Mouse (Mus musculus): ENCODE measurements around the gene Diaph3. TPM values are rescaled to one million over a fixed set of nuclear protein-coding genes. Genes with fewer than 3 reads are reported as not detected.
A peak's percentile ranks its signal among the peaks of the same experiment; 100 is the strongest.
"Not testable (repeated sequence)": the region's sequence is repeated elsewhere in the genome, so short reads cannot be mapped to it uniquely, and the experiment has no call there.

Diaph3 gene
- total RNA-seq, 2 experiments from 2014 or later = 7.3 to 8.7 TPM

DNA sequence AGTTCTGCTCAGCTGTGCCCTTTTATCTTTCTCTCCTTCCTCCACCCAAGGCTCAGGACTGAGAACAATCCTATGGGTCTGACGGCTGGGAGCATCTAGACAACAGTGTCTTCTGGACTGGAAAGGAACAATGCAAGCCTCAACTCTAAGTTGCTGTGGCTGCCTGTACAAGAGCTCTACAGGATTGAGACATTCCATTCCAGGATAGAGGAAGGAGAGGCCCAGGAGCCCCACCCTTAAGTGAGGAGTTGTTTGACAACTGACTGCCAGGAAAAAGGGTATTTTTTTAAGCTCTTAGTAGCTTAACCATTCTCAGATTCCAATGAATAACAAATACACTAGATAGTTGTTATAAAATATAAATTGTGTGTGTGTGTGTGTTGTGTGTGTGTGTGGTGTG is 53.0 kb downstream of the Diaph3 start:
- intact Hi-C loops (cut with DNase I) = no loop called here
- DNase-seq = no peak

DNA sequence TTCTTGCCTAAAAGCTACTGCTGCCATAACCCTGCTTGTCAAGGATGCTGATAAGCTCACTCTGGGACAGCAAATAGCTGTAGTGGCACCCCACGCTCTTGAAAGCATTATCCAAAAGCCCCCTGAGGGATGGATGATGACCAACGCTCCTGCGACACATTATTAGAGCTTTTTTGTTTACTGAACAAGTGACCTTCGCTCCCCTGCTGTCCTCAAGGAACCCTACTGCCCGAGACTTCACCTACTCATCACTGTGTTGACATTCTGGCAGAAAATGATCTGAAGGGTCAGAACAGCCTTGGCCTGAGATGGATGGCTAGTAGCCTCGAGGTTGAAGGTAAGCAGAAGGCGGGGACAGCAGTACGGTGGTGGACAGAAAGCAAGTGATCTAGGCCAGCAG is 56.1 kb downstream of the Diaph3 start:
- DNase-seq; intact Hi-C loops (cut with DNase I): not testable (repeated sequence)

DNA sequence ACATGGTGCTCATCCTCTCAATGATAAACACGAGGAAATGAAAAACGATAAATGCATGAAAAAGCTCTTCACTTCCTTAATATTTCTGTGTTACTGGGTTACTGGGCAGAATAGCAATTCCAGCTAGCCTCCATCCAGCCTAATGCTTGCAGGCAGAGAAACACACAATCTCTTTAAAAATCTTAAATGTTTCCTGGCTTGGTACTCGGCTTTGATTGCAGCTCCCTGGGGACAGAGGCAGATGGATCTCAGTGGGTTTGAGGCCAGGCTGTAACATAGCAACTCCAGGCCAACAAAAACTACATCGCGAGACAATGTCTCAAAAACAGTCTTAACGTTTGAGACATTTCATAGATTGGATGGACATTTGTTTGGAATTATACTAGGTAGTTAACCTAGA is 57.1 kb downstream of the Diaph3 start:
- intact Hi-C loops (cut with DNase I) = no loop called here
- DNase-seq = no peak

DNA sequence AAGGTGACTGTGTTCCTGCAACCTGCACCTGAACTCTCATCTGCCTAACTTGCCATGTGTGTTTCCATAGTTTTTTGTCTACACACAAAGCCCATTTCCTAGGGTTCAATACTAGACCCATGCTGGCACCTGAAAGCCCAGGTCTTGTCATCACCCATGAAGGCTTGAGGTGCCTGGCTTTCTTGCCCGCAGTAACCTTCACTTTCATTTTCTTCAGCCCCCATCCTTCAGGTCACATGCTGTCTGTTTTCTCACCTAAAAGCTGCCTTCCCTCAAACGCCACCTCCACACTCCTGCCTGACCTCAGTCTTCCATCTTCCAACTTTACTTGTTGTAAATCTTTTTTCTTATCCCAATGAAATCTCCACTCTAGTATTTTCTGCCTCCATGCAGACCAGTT is 61.3 kb downstream of the Diaph3 start:
- intact Hi-C loops (cut with DNase I) = no loop called here
- DNase-seq = no peak

DNA sequence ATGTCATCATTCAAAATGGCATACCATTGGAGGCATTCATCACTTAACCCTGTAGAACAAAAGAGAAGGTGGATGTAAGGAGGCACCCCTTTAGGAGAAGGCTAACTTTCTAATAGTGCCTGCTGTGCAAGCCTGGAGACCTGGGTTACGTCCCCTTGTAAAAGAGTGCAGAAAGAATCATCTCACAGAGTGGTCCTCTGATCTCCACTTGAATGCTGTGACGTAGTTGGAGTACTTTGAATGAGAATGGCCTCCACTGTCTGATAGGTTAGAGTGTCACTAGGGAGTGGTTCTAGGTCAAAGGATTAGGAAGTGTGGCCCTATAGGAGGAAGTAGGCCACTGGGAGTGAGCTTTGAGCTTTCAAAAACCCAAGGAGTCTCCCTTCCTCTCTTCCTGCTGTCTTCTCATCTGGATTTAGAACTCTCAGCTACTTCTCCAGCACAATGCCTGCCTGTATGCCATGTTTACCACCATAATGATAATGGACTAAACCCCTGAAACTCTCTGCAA is 66.0 kb downstream of the Diaph3 start:
- DNase-seq = no peak
- intact Hi-C loops (cut with DNase I) = no loop called here

DNA sequence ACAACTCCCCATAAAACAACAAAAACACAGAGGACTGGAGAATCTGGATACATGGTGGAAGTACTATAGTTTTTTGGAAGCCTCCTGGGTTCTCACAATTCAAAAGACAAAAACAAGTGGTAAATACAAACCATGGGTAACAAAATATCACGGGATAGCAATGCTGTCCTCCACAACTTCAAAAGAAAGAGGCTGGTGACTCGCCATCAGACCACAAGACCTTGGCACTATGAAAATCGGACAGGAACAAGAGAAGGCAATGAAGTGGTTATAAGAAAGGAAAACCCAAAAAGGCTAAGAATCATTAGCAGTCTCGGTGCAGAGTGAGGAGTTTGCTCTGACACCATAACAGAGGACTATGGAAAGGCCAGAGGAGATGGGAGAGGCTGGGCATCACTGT is 76.8 kb downstream of the Diaph3 start:
- intact Hi-C loops (cut with DNase I) = no loop called here
- no peak for DNase-seq

DNA sequence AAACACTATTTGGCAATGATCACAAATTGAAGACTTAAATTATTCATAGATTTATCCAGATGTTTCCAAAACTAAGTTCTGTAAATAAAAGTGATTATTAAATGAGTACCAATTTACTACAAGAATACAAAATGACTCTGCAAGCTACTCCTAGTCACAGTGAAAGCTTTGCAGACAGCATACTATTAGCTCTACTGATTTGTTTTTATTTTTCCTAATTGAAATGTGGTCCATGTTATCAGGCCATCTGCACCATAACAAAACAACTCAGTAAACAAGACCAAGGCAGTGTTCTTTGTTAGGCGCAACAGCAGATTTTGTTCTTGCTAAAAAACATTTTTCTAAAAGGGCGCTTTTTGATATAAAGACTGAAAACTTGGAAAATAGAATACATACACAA is 84.9 kb downstream of the Diaph3 start:
- DNase-seq = no peak
- intact Hi-C loops (cut with DNase I) = no loop called here

DNA sequence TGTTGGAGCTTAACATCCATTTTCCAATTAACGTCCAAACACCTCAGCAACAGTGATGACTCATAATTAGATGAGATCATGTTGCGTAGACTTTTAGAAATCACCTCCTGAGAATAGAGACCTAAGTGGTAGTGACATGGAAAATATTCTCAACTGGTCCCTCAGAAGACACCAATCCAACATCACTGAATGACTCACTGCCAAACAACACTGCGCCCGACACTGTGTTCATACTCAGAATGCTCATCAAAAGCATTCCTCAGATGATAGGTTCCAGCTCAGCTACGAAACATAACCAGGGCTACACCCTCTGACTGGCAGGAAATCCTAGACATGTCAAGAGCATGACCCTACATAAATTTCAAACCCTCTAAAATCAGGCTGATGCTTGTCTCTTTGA is 89.8 kb downstream of the Diaph3 start:
- no peak for DNase-seq
- intact Hi-C loops (cut with DNase I) = no loop called here

DNA sequence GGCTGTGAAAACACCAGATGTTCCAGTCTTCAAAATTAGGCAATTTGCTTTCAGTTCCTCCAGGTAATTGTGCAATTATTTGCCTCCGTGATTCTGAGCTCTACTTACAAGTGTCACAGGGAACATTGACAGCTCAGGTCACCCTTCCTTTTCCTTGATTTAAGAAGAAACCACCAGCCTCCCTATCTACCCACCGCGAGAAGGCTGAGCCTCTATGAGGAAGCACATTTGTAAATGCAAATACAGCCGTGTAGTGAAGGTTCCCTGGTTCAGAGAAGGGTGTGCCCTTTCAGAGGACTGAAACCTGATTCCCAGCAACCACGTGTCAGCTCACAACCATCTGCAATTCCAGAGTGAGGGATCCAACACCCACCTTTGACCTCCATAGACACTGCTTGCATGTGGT is 96.6 kb downstream of the Diaph3 start:
- intact Hi-C loops (cut with DNase I) = no loop called here
- DNase-seq = no peak

DNA sequence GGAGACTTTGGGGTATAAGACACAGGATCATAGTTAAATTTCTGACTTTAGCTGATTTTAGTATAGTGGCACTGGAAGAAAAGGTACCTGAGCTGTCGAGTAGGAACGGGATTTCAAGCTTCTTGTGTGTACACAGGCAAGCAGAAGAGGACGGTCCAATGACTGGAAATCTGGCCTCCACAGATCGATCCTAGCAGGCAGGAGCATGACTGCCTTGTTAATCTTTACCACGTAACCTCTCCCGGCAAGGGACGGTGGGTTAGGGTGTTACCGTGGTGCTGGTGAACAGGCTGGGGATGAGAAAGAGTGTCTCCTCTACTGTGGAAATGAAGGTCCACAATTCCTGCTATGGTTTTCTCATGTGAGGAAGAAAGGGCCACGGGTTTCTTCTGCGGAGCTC is 120.8 kb downstream of the Diaph3 start:
- no peak for DNase-seq

DNA sequence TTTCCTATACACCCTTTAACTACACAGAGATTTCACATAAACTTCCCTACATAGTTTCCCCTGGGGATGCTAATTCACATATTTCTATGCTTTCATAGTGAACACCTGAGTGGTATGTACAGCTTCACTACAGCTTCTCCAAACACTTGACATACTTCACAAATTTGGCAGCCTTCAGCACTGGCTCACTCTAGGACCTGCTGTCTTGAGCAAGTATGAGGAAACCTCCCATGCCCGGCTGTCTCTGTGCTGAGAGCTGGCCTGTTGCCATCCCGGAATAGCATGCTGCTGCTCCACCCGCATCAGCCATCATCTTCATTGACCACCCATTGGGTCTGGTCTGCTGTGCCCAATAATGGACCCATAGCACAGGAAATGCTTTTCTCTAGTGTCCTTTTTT is 121.3 kb downstream of the Diaph3 start:
- intact Hi-C loops (cut with DNase I) = no loop called here
- no peak for DNase-seq

More for the DNA sequence above, 120.8 kb downstream of the Diaph3 start:
- intact Hi-C loops (cut with DNase I) = no loop called here

DNA sequence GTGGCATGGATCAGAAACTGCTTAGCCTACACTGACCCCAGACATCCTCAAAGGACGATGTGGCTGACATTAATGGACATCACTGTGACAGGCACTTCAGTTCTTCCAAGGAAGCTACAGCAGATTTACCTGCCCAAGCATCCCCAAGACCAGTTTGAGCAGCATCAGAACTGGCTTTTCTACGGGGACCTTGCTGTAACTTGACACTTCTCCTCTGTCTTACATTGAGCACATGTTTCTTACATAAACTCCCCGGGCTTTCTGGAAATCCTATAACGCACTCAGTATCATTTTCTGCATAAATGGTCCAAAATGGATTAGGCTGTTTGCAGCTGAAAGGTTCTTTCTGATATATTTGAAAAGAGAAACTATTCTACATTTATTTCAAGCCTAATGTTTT is 143.7 kb downstream of the Diaph3 start:
- no peak for DNase-seq
- intact Hi-C loops (cut with DNase I) = no loop called here

DNA sequence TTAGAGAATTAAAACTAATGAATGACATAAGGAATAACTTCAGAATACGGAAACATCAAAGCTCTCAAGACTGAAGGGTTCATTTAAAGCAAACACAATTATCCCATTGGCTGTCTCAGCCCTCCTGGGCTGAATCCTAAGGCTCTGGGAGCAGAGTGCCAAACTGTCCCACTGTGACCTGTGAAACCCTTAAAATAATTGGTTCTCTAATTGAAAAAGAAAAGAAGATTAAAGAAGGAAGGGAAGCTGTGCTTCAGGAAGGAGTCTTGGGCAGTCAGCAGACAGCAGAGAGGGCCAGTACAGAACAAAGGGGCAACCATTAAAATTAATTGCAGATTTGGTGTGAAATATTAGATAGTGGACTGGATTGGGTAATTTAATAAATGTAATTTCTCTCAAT is 189.9 kb downstream of the Diaph3 start:
- DNase-seq = no peak
- intact Hi-C loops (cut with DNase I) = no loop called here

DNA sequence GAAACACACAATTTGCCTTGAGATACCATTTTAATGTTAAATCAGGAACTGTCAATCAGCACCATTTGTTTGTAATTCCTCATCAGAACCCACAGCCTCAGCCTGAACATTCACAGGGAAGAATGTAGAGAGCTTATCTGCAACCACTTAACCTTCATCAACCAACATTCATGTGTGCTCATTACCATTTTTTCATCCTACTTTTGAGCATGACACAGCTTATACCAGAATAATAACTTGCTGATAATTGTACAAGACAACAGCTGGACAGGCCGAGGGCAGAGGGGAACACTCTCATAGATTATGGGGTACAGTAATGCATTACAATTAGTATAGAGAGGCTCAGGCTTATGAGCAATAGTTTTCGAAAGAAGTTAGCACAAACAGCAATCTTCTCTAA is 203.1 kb downstream of the Diaph3 start:
- DNase-seq = no peak
- intact Hi-C loops (cut with DNase I) = no loop called here

DNA sequence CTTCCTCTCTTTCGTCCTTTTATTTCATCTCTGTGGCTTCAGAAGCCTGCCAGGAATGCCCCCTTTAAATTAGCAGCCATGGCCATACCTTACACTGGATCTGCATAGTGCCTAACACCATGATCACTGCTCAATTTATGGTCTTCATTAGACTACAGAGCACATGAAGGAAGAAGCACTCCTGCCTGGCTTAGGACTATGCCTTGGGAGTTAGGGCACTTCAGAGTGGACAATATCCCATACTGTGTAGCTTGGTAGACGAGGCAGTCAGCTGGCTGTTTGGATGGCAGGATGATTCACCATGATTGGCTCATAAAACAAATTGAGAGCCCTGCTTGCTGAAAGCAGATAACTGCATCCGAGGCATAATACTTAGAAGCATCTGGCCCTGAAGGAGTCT is 204.6 kb downstream of the Diaph3 start:
- no peak for DNase-seq
- intact Hi-C loops (cut with DNase I) = no loop called here

DNA sequence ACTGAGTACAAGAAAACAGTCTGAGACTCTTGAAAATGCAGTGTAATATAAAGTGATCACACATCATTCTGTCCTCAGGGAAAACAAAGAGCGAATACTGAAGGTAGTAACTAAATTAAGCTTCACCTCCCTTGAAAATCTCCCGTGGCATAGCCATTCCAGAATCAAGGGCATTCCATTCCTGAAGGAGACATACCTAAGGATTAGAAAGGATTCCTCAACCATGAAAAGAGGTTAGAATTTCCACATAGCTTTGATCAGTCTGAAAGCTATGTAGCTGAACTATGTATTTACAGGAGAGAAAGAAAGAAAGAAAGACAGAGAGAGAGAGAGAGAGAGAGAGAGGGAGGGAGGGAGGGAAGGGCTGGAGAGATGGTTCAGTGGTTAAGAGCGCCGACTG is 210.3 kb downstream of the Diaph3 start:
- intact Hi-C loops (cut with DNase I) = no loop called here
- no peak for DNase-seq

DNA sequence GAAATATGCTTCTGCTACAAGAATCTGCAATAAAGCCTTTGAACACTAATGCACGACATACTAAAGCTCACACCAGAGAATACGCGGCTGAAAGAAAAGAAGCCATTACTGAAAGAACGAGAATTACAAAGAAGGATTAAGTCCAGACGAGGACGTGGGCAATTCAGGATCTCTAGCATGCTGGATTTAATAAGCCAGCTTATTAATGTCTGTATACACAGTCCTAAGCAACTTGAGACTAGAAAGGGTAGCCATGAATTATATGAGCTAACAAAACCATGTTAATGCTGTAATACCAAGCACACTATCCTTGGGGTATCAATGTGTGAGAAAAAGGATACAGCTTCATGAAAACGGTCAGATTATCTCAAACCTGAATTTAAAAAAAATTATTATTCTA is 214.2 kb downstream of the Diaph3 start:
- no peak for DNase-seq
- intact Hi-C loops (cut with DNase I) = no loop called here

DNA sequence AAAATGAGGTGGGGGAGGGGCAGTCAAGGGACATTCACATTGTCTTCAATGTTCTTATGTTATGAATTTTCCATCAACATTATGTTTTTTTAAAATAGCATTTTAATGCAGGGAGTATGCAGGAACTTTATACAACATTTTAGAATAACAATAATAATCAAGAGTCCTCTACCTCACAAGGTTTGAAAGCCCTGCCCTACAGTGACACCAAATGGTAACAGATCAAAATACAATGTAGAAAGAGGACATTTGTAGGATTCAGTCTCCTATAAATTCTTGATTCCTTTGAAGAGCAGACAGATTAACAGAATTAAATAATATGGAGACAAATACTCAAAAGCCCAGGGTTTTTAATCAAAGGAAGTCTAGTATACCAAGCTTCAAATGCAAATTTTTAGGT is 242.1 kb downstream of the Diaph3 start:
- peak in 1 of 2 experiments; percentile 7 for DNase-seq

DNA sequence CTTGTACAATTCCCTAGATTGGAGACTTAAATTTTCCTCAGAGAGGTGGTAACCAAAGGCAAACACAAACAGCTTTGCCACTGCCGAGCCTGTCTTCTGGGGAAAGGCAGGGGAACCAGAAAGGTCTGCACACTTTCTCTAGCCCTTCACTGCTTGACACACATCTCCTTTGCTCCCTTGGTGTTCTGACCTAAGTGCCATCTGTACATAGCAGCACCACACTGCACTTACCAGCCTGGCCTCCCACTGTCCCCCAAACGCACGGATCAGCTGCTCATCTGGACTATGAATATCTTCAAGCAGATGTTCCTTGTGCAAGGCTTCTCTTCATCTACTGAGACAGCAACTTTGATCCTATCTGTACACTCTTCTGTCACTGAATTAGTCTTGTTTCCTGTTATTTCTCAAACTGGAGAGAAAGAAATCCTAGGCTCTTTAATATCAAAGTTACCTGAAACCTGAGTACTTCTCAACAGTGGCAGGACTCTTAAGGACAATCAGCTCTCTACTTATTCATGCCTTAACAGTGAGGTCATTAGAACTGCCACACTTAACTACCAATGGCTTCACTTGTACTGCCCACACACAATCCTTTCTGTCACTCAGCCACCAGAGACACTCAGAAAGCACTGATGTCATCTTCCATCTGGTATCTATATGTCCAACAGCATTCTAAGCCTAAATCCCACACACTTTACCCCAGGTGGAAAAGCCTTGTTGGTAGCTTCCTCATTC is 251.8 kb downstream of the Diaph3 start:
- intact Hi-C loops (cut with DNase I) = no loop called here
- DNase-seq = no peak

More for the DNA sequence above, 242.1 kb downstream of the Diaph3 start:
- intact Hi-C loops (cut with DNase I) = loop anchor here (10.0 kb wide), 1 partner anchor 214 kb away; no protein-coding TSS in a partner anchor

DNA sequence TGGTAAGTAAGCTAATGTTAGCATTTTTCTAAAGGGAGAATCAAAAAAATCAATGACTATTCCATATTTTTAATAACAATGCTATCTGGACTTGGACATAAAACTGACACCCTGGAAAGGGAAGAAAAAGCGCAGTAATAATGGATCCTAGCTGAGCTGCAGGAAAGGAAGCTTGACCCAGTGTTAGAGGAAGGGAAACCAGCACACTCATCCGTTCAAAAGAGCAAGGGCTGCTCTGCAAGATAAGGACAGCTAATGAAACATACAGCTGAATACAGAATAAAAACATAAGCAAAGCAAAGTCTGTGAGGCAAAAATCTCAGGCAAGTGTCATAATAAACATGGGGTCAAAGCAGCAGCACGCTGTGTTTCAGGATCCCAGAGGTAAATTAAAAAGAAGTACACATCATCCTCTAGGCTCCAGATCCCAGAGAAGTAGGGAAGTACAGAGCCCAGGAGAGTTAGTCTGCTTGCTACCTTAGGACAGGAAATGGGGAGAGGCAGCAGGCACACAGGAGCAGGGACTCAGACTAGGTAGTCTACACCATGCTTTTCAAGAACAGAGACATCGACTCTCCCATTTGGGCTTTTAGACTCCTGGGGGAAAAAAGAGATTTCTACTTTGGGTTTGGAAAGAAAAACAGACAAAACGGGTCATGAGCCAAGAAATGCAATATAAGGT is 255.5 kb downstream of the Diaph3 start:
- peak; percentile 2 to 8 for DNase-seq
- intact Hi-C loops (cut with DNase I) = no loop called here

DNA sequence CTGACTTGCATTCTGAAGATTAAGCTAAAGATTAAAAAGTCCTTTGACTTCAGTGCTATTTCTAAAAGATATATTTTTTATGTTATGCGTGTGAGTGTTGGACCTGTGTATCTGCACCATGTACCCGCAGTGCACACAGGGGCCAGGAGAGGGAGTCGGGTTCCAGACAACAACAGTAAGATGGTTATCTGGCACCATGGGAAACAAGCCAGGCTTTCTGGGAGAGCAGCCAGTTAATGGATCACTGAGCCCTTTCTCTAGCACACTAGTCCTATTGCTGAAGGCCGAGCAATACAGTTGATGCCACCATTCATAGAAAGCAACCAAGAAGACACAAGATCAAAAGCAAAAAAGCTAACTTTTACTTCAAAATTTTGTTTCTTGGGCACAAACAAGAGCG is 271.5 kb downstream of the Diaph3 start:
- intact Hi-C loops (cut with DNase I) = no loop called here
- peak; percentile 10 to 17 for DNase-seq

DNA sequence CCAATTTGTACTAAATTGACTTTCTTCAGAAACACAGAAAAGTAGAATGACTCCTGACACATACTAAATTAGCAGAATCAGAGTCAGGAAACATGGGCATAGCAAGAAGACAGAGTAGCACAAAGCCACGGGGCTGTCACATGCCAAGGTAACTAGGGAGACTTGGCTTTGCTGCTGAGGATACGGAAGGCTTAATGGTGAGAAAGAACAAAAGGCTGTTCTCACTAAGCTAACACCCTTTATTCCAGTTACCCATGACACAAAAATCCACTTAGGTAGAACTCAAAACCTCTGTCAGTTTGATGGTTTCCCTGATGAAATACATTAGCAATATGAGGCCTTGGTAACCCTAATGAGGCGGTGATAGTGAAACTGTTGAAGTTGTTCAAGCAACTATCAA is 273.9 kb downstream of the Diaph3 start:
- no peak for DNase-seq
- intact Hi-C loops (cut with DNase I) = no loop called here
